Comparison of ENCODE assay signal across 8 mouse cellular contexts in genomic region chr17:15830171-15830765, GRCm38 (mm10). TPM values are rescaled to one million over a fixed set of nuclear protein-coding genes. Genes with fewer than 3 reads are reported as not detected.
DNase-seq lines count a peak whose midpoint lies in the region; ATAC-seq and TF ChIP-seq lines count a peak whose summit lies in the region.

No protein-coding gene starts in this region.

- H3K9ac ChIP-seq in liver, adult 2 months (ENCODE audit: low read depth, low read length) = peak overlapping the region; percentile 38; the same call in 1 of the 2 replicates
- peak overlapping the region; percentile 64 for H3K9ac ChIP-seq in hindbrain, embryonic 15.5 days
- no peak overlapping the region for H3K9ac ChIP-seq in liver, embryonic 15.5 days

- TF ChIP-seq POLR2A in liver, adult 2 months (IDR thresholded peaks at IDR 0.05; ENCODE audit: extremely low read depth, insufficient read depth, low read length) = no peak
- no peak for TF ChIP-seq POLR2A in embryonic fibroblast, embryonic 13.5 days (IDR thresholded peaks at IDR 0.05; ENCODE audit: low read depth, low read length)

- H3K4me2 ChIP-seq in hindbrain, embryonic 15.5 days = peak overlapping the region; percentile 87
- peak overlapping the region; percentile 67 for H3K4me2 ChIP-seq in liver, embryonic 15.5 days

- no peak for ATAC-seq in hindbrain, embryonic 15.5 days (ENCODE audit: low FRiP score, low read depth)
- ATAC-seq in liver, embryonic 15.5 days (ENCODE audit: insufficient read depth) = no peak

- H3K36me3 ChIP-seq in liver, adult 2 months (ENCODE audit: control insufficient read depth, insufficient read depth, low read length) = no peaks in the 10 kb centered on the region
- H3K36me3 ChIP-seq in hindbrain, embryonic 15.5 days = no peaks in the 10 kb centered on the region
- no peaks in the 10 kb centered on the region for H3K36me3 ChIP-seq in liver, embryonic 15.5 days (replicated peaks)

- TF ChIP-seq CTCF in liver, adult 2 months (IDR thresholded peaks at IDR 0.05; ENCODE audit: low read depth, low read length) = no peak
- TF ChIP-seq CTCF in embryonic fibroblast, embryonic 13.5 days (IDR thresholded peaks at IDR 0.05; ENCODE audit: borderline replicate concordance, insufficient read depth, low read length) = no peak

- H3K27me3 ChIP-seq in liver, adult 2 months (ENCODE audit: control insufficient read depth, insufficient read depth, low read length) = peaks cover 21% of the 10 kb centered on the region
- no peaks in the 10 kb centered on the region for H3K27me3 ChIP-seq in hindbrain, embryonic 15.5 days
- peaks cover 76% of the 10 kb centered on the region for H3K27me3 ChIP-seq in liver, embryonic 15.5 days

- 0 out of 2 replicates have a peak, but pooled peaks cover 5% of the 10 kb centered on the region for H3K79me2 ChIP-seq in liver, adult 2 months (ENCODE audit: control insufficient read depth, insufficient read depth, low read length)

- under 1% methylated on average over 34 of the region's 34 CpGs for WGBS in liver, adult 2 months
- under 1% methylated on average over 33 of the region's 34 CpGs for WGBS in hindbrain, embryonic 15.5 days
- WGBS in liver, embryonic 15.5 days (ENCODE audit: insufficient replicate concordance) = 1% methylated on average over 34 of the region's 34 CpGs

- no peak overlapping the region for H3K27ac ChIP-seq in liver, adult 2 months (replicated peaks; ENCODE audit: insufficient read depth, low read depth, low read length)
- H3K27ac ChIP-seq in embryonic fibroblast, embryonic 13.5 days (ENCODE audit: insufficient read depth, low read length) = no peak overlapping the region
- peak overlapping the region; percentile 89 for H3K27ac ChIP-seq in hindbrain, embryonic 15.5 days (replicated peaks)
- no peak overlapping the region for H3K27ac ChIP-seq in liver, embryonic 15.5 days (replicated peaks)

- peaks cover 3% of the 10 kb centered on the region; the same call in 1 of the 2 replicates for H3K4me1 ChIP-seq in liver, adult 2 months (ENCODE audit: control insufficient read depth, insufficient read depth, low read length)
- H3K4me1 ChIP-seq in embryonic fibroblast, embryonic 13.5 days (ENCODE audit: control insufficient read depth, insufficient read depth, low read length) = no peaks in the 10 kb centered on the region
- H3K4me1 ChIP-seq in hindbrain, embryonic 15.5 days (replicated peaks) = peaks cover 40% of the 10 kb centered on the region
- H3K4me1 ChIP-seq in liver, embryonic 15.5 days (replicated peaks) = peaks cover 15% of the 10 kb centered on the region

- peak overlapping the region; percentile 59; the same call in 1 of the 2 replicates for H3K4me3 ChIP-seq in liver, adult 2 months (ENCODE audit: insufficient read depth, low read depth, low read length)
- peak overlapping the region; percentile 43 for H3K4me3 ChIP-seq in embryonic fibroblast, embryonic 13.5 days (ENCODE audit: insufficient read depth, low read length)
- peak overlapping the region; percentile 81 for H3K4me3 ChIP-seq in hindbrain, embryonic 15.5 days
- peak overlapping the region; percentile 43 for H3K4me3 ChIP-seq in liver, embryonic 15.5 days (replicated peaks)

- no peaks in the 10 kb centered on the region for H3K9me3 ChIP-seq in hindbrain, embryonic 15.5 days
- H3K9me3 ChIP-seq in liver, embryonic 15.5 days (replicated peaks) = no peaks in the 10 kb centered on the region

- DNase-seq in liver, adult 2 months (ENCODE audit: extremely low read depth, low read depth, low spot score) = no peak
- DNase-seq in liver = no peak
- peak; percentile 26 for DNase-seq in yolk sac, embryonic 10.5 days (ENCODE audit: low spot score)
- DNase-seq in left cerebral cortex, adult 9 months (ENCODE audit: low spot score in 2 of 2) = no peak
- DNase-seq in layer of hippocampus, postnatal 36 days = no peak

RNA-seq across cellular contexts. Expression of gene Rgmb, which starts 0.6 kb away (rescaled TPM):
- 1.6 and 1.7 TPM in 2 replicates for total RNA-seq in liver, adult 2 months (2014; rRNA removed)
- polyA plus RNA-seq in liver, adult 2 months (2012; rRNA removed) = 1.7 and 2.6 TPM in 2 replicates
- 17.4 and 19.5 TPM in 2 replicates for polyA plus RNA-seq in embryonic fibroblast, embryonic 13.5 days (2011; ENCODE audit: insufficient read length, low read depth, missing spikeins)
- polyA plus RNA-seq in hindbrain, embryonic 15.5 days (2015; fragmentation: Nextera tagmentation; extraction: Ambion mirVana) = 74.7 and 79.3 TPM in 2 replicates
- 0.97 and 1.0 TPM in 2 replicates for polyA plus RNA-seq in liver, embryonic 15.5 days (2015; fragmentation: Nextera tagmentation; extraction: Ambion mirVana)
- 10 to 100 TPM; 76.0 to 82.0 TPM for total RNA-seq in layer of hippocampus, postnatal 36 days (2021)
